Mouse (Mus musculus): ENCODE measurements around the gene Dnah7b. TPM values are rescaled to one million over a fixed set of nuclear protein-coding genes. Genes with fewer than 3 reads are reported as not detected.

Dnah7b gene
- polyA plus RNA-seq (2015; fragmentation: Nextera tagmentation; extraction: Ambion mirVana) = 0.23 and 0.62 TPM in 2 replicates

- Histone ChIP-seq H3K36me3 (ENCODE audit: control insufficient read depth, insufficient read depth, low read length) (no peaks in the 10 kb centered on the region), H3K27me3 (ENCODE audit: control insufficient read depth, insufficient read depth, low read length) (no peaks in the 10 kb centered on the region), H3K9me3 (ENCODE audit: control insufficient read depth, low read length) (no peaks in the 10 kb centered on the region), H3K27ac (replicated peaks) (peak within 1 kb of the TSS; percentile 77), H3K4me1 (replicated peaks; ENCODE audit: control insufficient read depth, insufficient read depth) (no peaks in the 10 kb centered on the region), H3K4me2 (replicated peaks; ENCODE audit: low read depth) (peak within 1 kb of the TSS; percentile 79), H3K9ac (ENCODE audit: low read length) (peak within 1 kb of the TSS; percentile 71), H3K4me3 (ENCODE audit: low read depth, low read length) (peak within 1 kb of the TSS; percentile 62)
- ATAC-seq (ENCODE audit: low FRiP score, low TSS enrichment) (no peak), DNase-seq (ENCODE audit: low spot score) (no peak)
- no peak for TF ChIP-seq EP300 (optimal IDR thresholded peaks at IDR 0.05)
- no peak for TF ChIP-seq CTCF (IDR thresholded peaks at IDR 0.05; ENCODE audit: low read depth)
- 27% methylated on average over 1 of the region's 1 CpGs for WGBS
Measured at GRCm38 (mm10) chr1:46066015-46066414, at the start of gene Dnah7b. TSS of gene Dnah7b (plus strand) at chr1:46066315.

- H3K9ac ChIP-seq (ENCODE audit: low read length) = no peak overlapping the region
- no peak overlapping the region for H3K27ac ChIP-seq (replicated peaks)
- no peaks in the 10 kb centered on the region for H3K9me3 ChIP-seq (ENCODE audit: control insufficient read depth, low read length)
- H3K4me2 ChIP-seq (replicated peaks; ENCODE audit: low read depth) = no peak overlapping the region
- peak; percentile 45 for DNase-seq (ENCODE audit: low spot score)
- ATAC-seq (ENCODE audit: low FRiP score, low TSS enrichment) = no peak
- H3K4me3 ChIP-seq (ENCODE audit: low read depth, low read length) = no peak overlapping the region
- no peaks in the 10 kb centered on the region for H3K27me3 ChIP-seq (ENCODE audit: control insufficient read depth, insufficient read depth, low read length)
- 46% methylated on average over 2 of the region's 2 CpGs for WGBS
- TF ChIP-seq EP300 (optimal IDR thresholded peaks at IDR 0.05) = no peak
- TF ChIP-seq CTCF (IDR thresholded peaks at IDR 0.05; ENCODE audit: low read depth) = peak; percentile 79
- no peaks in the 10 kb centered on the region for H3K4me1 ChIP-seq (replicated peaks; ENCODE audit: control insufficient read depth, insufficient read depth)
- H3K36me3 ChIP-seq (ENCODE audit: control insufficient read depth, insufficient read depth, low read length) = no peaks in the 10 kb centered on the region
Measured at GRCm38 (mm10) chr1:46018382-46018977, 47.6 kb upstream of the Dnah7b start.

- no peak for DNase-seq (ENCODE audit: low spot score)
Measured at GRCm38 (mm10) chr1:46022262-46022661, 43.9 kb upstream of the Dnah7b start.

GRCm38 (mm10) chr1:46031993-46032555 is 34.0 kb upstream of the Dnah7b start:
- WGBS = 50% methylated on average over 1 of the region's 1 CpGs
- DNase-seq (ENCODE audit: low spot score) = no peak

More at GRCm38 (mm10) chr1:46022262-46022661, 43.9 kb upstream of the Dnah7b start:
- Histone ChIP-seq H3K9me3 (ENCODE audit: control insufficient read depth, low read length) (no peaks in the 10 kb centered on the region), H3K27ac (replicated peaks) (no peak overlapping the region), H3K27me3 (ENCODE audit: control insufficient read depth, insufficient read depth, low read length) (no peaks in the 10 kb centered on the region), H3K4me1 (replicated peaks; ENCODE audit: control insufficient read depth, insufficient read depth) (no peaks in the 10 kb centered on the region), H3K36me3 (ENCODE audit: control insufficient read depth, insufficient read depth, low read length) (no peaks in the 10 kb centered on the region), H3K4me2 (replicated peaks; ENCODE audit: low read depth) (no peak overlapping the region), H3K4me3 (ENCODE audit: low read depth, low read length) (no peak overlapping the region), H3K9ac (ENCODE audit: low read length) (no peak overlapping the region)
- no peak for ATAC-seq (ENCODE audit: low FRiP score, low TSS enrichment)
- TF ChIP-seq EP300 (optimal IDR thresholded peaks at IDR 0.05) = no peak
- peak; percentile 87 for TF ChIP-seq CTCF (IDR thresholded peaks at IDR 0.05; ENCODE audit: low read depth)
- 12% methylated on average over 2 of the region's 2 CpGs for WGBS

GRCm38 (mm10) chr1:46048188-46048587 is 17.9 kb upstream of the Dnah7b start:
- H3K27me3 ChIP-seq (ENCODE audit: control insufficient read depth, insufficient read depth, low read length) = no peaks in the 10 kb centered on the region
- no peak overlapping the region for H3K9ac ChIP-seq (ENCODE audit: low read length)
- no peak overlapping the region for H3K4me3 ChIP-seq (ENCODE audit: low read depth, low read length)
- no peak; the same call in 1 of the 2 replicates for ATAC-seq (ENCODE audit: low FRiP score, low TSS enrichment)
- no peaks in the 10 kb centered on the region for H3K36me3 ChIP-seq (ENCODE audit: control insufficient read depth, insufficient read depth, low read length)
- H3K4me1 ChIP-seq (replicated peaks; ENCODE audit: control insufficient read depth, insufficient read depth) = no peaks in the 10 kb centered on the region
- no peak overlapping the region for H3K4me2 ChIP-seq (replicated peaks; ENCODE audit: low read depth)
- no peak overlapping the region for H3K27ac ChIP-seq (replicated peaks)
- no peak for TF ChIP-seq CTCF (IDR thresholded peaks at IDR 0.05; ENCODE audit: low read depth)
- TF ChIP-seq EP300 (optimal IDR thresholded peaks at IDR 0.05) = no peak
- no peak for DNase-seq (ENCODE audit: low spot score)
- H3K9me3 ChIP-seq (ENCODE audit: control insufficient read depth, low read length) = no peaks in the 10 kb centered on the region

More at GRCm38 (mm10) chr1:46031993-46032555, 34.0 kb upstream of the Dnah7b start:
- Histone ChIP-seq H3K9me3 (ENCODE audit: control insufficient read depth, low read length) (no peaks in the 10 kb centered on the region), H3K36me3 (ENCODE audit: control insufficient read depth, insufficient read depth, low read length) (no peaks in the 10 kb centered on the region), H3K9ac (ENCODE audit: low read length) (no peak overlapping the region), H3K4me2 (replicated peaks; ENCODE audit: low read depth) (no peak overlapping the region), H3K27me3 (ENCODE audit: control insufficient read depth, insufficient read depth, low read length) (no peaks in the 10 kb centered on the region), H3K4me1 (replicated peaks; ENCODE audit: control insufficient read depth, insufficient read depth) (no peaks in the 10 kb centered on the region), H3K27ac (replicated peaks) (no peak overlapping the region), H3K4me3 (ENCODE audit: low read depth, low read length) (no peak overlapping the region)
- no peak for TF ChIP-seq EP300 (optimal IDR thresholded peaks at IDR 0.05)
- TF ChIP-seq CTCF (IDR thresholded peaks at IDR 0.05; ENCODE audit: low read depth) = no peak
- ATAC-seq (ENCODE audit: low FRiP score, low TSS enrichment) = no peak

Measured in stomach, postnatal 0 days (tissue).